ENCODE assay signal across 17 mouse cellular contexts in the genomic region with DNA sequence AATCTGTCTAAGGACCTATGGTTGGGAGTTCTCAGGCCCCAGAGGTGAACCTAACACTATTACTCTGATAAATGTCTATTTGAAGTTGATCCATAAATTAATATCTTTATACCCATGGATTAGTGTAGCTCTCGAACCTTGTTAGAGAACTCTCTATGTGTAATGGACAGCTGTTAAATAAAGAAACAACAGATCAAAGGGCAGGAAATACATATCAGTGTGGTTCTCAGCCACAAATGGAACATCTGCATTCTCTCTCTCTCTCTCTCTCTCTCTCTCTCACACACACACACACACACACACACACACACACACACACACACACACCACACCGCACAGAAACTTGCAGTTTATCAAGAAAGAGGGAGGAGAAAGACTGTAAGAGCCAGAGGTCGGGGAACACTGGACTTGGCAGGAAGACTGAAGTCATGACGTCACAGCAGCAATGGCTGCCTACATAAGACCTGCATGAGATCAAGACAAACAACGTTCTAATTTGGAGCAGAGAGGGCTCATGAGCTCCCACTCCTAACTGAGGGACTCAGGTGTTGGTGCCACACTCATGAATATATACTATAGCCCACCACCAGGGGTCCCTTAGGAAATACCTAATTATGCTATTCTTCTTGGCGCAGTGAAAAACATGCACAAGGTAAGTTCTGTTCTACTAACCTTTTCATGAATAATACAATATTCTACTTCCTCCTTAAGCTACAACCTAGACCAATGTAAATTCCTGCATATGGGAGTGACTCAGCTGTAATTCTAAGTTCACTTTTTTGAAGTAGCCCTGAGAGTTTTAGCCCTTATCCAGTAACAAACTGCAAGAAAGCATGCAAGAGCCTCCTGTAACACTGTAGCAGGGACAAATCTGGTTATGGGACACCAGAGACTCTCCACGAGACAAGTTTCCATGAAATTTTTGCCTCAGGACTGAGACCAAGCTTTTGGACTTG. TPM values are rescaled to one million over a fixed set of nuclear protein-coding genes. Genes with fewer than 3 reads are reported as not detected.
DNase-seq lines count a peak whose midpoint lies in the region; ATAC-seq and TF ChIP-seq lines count a peak whose summit lies in the region.
"Had no signal": no experiment of that assay in that cellular context is flagged by ENCODE, and none has a peak within 500 bp of the region (broad histone marks: within the 10 kb centered on the region; RNA-seq: fewer than 3 reads in every experiment).

No protein-coding gene starts in this region.

- H3K4me1 ChIP-seq in midbrain, postnatal 0 days (ENCODE audit: insufficient read depth, low read length) = no peaks in the 10 kb centered on the region
- H3K4me1 ChIP-seq in midbrain, embryonic 13.5 days (replicated peaks) = no peaks in the 10 kb centered on the region
- no peaks in the 10 kb centered on the region for H3K4me1 ChIP-seq in ES-E14 (ENCODE audit: control insufficient read depth in 2 of 2, insufficient read depth in 2 of 2, low read length in 2 of 2, poor library complexity in 1 of 2)
- H3K4me1 ChIP-seq: embryonic facial prominence, embryonic 12.5 days; liver, embryonic 15.5 days had no signal

- H3K36me3 ChIP-seq in midbrain, postnatal 0 days (ENCODE audit: insufficient read depth, low read length) = no peaks in the 10 kb centered on the region
- H3K36me3 ChIP-seq in midbrain, embryonic 13.5 days = no peaks in the 10 kb centered on the region
- no peaks in the 10 kb centered on the region for H3K36me3 ChIP-seq in ES-E14 (ENCODE audit: control insufficient read depth, insufficient read depth, low read length, poor library complexity, severe bottlenecking)
- H3K36me3 ChIP-seq: embryonic facial prominence, embryonic 12.5 days; liver, embryonic 15.5 days had no signal

- no peak overlapping the region for H3K4me2 ChIP-seq in midbrain, postnatal 0 days (ENCODE audit: low read depth, low read length, poor library complexity, severe bottlenecking)
- H3K4me2 ChIP-seq in midbrain, embryonic 13.5 days (replicated peaks) = no peak overlapping the region
- H3K4me2 ChIP-seq: embryonic facial prominence, embryonic 12.5 days; liver, embryonic 15.5 days had no signal

- no peaks in the 10 kb centered on the region for H3K27me3 ChIP-seq in midbrain, postnatal 0 days (ENCODE audit: insufficient read depth, low read length)
- H3K27me3 ChIP-seq in midbrain, embryonic 13.5 days = no peaks in the 10 kb centered on the region
- H3K27me3 ChIP-seq: embryonic facial prominence, embryonic 12.5 days; liver, embryonic 15.5 days had no signal

- TF ChIP-seq CTCF in midbrain, postnatal 0 days (IDR thresholded peaks at IDR 0.05) = peak; percentile 22; the same call in 1 of the 2 replicates
- TF ChIP-seq CTCF in left cerebral cortex, adult 2 months (IDR thresholded peaks at IDR 0.05) = no peak; the same call in 1 of the 2 replicates

- H3K27ac ChIP-seq in midbrain, postnatal 0 days (ENCODE audit: low read depth, low read length) = no peak overlapping the region
- no peak overlapping the region for H3K27ac ChIP-seq in midbrain, embryonic 13.5 days
- H3K27ac ChIP-seq in ES-E14 (ENCODE audit: insufficient read depth, low read depth, low read length, poor library complexity, severe bottlenecking) = no peak overlapping the region
- no peak overlapping the region for H3K27ac ChIP-seq in left cerebral cortex, adult 2 months
- H3K27ac ChIP-seq: embryonic facial prominence, embryonic 12.5 days; liver, embryonic 15.5 days had no signal

- in situ Hi-C loops in ES-E14 (cut with MboI; ENCODE audit: low sequenced_read_pairs in 2 of 2, unreplicated experiment in 2 of 2) = no loop called here

- H3K9ac ChIP-seq in midbrain, postnatal 0 days (replicated peaks; ENCODE audit: low read length, poor library complexity, severe bottlenecking) = no peak overlapping the region
- no peak overlapping the region for H3K9ac ChIP-seq in midbrain, embryonic 13.5 days (replicated peaks)
- no peak overlapping the region for H3K9ac ChIP-seq in ES-E14 (ENCODE audit: insufficient read depth, low read depth, low read length, poor library complexity, severe bottlenecking)
- H3K9ac ChIP-seq: embryonic facial prominence, embryonic 12.5 days; liver, embryonic 15.5 days had no signal

- no peak for ATAC-seq in midbrain, postnatal 0 days (ENCODE audit: low FRiP score)
- ATAC-seq in midbrain, embryonic 13.5 days = no peak
- ATAC-seq in monocyte, adult 5-6 weeks (replicated peaks; ENCODE audit: insufficient number of reproducible peaks, low FRiP score, low TSS enrichment, poor library complexity, severe bottlenecking) = peak; percentile 47; the same call in 1 of the 2 replicates

- intact Hi-C loops in left cerebral cortex, adult 2 months (cut with DNase I) = no loop called here

- H3K9me3 ChIP-seq in midbrain, postnatal 0 days (ENCODE audit: low read length) = no peaks in the 10 kb centered on the region
- no peaks in the 10 kb centered on the region for H3K9me3 ChIP-seq in midbrain, embryonic 13.5 days
- H3K9me3 ChIP-seq in ES-E14 (ENCODE audit: control insufficient read depth, insufficient read depth, low read depth, low read length) = no peaks in the 10 kb centered on the region
- H3K9me3 ChIP-seq: embryonic facial prominence, embryonic 12.5 days; liver, embryonic 15.5 days had no signal

- H3K4me3 ChIP-seq in midbrain, postnatal 0 days (ENCODE audit: low read depth, low read length) = no peak overlapping the region
- H3K4me3 ChIP-seq in midbrain, embryonic 13.5 days (replicated peaks) = no peak overlapping the region
- H3K4me3 ChIP-seq in ES-E14 (ENCODE audit: insufficient read depth in 1 of 2, low read depth in 1 of 2, low read length in 2 of 2, poor library complexity in 1 of 2, severe bottlenecking in 1 of 2) = no peak overlapping the region
- H3K4me3 ChIP-seq in left cerebral cortex, adult 2 months = no peak overlapping the region
- H3K4me3 ChIP-seq: embryonic facial prominence, embryonic 12.5 days; liver, embryonic 15.5 days had no signal

- WGBS in midbrain, postnatal 0 days = 77% methylated on average over 7 of the region's 7 CpGs
- WGBS in midbrain, embryonic 13.5 days = 76% methylated on average over 6 of the region's 7 CpGs

- no peak for DNase-seq in midbrain, postnatal 0 days (ENCODE audit: low spot score)
- DNase-seq in ES-E14 (ENCODE audit: low read depth, low spot score) (no peak), ZHBTc4 (ENCODE audit: low read depth, low spot score) (peak; percentile 28)
- DNase-seq in cerebellum, adult 18-20 months = no peak
- no peak for DNase-seq in kidney, adult 11 months
- DNase-seq in left cerebral cortex, adult 2 months (ENCODE audit: extremely low spot score in 1 of 2, low spot score in 2 of 2) = no peak
- DNase-seq: adrenal gland, adult 8-10 months; cerebellum, postnatal 25 days; heart, postnatal 36 days; kidney, postnatal 14 days had no signal

TF ChIP-seq in ES-E14, 5 proteins besides CTCF, POLR2A, EP300 and RAD21:
- TF ChIP-seq CHD2 (IDR thresholded peaks at IDR 0.05; ENCODE audit: low read depth, low read length) = no peak
- TF ChIP-seq MAFK (IDR thresholded peaks at IDR 0.05; ENCODE audit: insufficient read depth, low read depth, low read length) = 0 out of 2 replicates have a peak, but pooled peaks have one; percentile 6

RNA-seq across cellular contexts. Expression of gene Rgs7bp, which starts 12.4 kb away (rescaled TPM):
- total RNA-seq in midbrain, postnatal 0 days (2014; rRNA removed) = 13.1 and 16.8 TPM in 2 replicates
- polyA plus RNA-seq in midbrain, postnatal 0 days (2015; fragmentation: Nextera tagmentation; extraction: Ambion mirVana) = 6.9 and 7.2 TPM in 2 replicates
- 2.2 and 2.3 TPM in 2 replicates for polyA plus RNA-seq in midbrain, embryonic 13.5 days (2015; fragmentation: Nextera tagmentation; extraction: Ambion mirVana)
- total RNA-seq in ES-E14 (2012; rRNA removed) = 0.05 and 0.09 TPM in 2 replicates
- total RNA-seq in monocyte, adult 5-6 weeks (2017) = not detected in 3 replicates
- 100 to 1,000 TPM; 166 to 173 TPM for total RNA-seq in left cerebral cortex, adult 2 months (2021)

RNA-seq across cellular contexts. Expression of gene 4933425L06Rik, which starts 14.8 kb away (rescaled TPM):
- total RNA-seq in midbrain, postnatal 0 days (2014; rRNA removed) = not detected in 2 replicates
- polyA plus RNA-seq in midbrain, postnatal 0 days (2015; fragmentation: Nextera tagmentation; extraction: Ambion mirVana) = not detected in 2 replicates
- polyA plus RNA-seq in midbrain, embryonic 13.5 days (2015; fragmentation: Nextera tagmentation; extraction: Ambion mirVana) = not detected in 2 replicates
- not detected in 2 replicates for total RNA-seq in ES-E14 (2012; rRNA removed)
- total RNA-seq in monocyte, adult 5-6 weeks (2017) = not detected in 3 replicates
- total RNA-seq in left cerebral cortex, adult 2 months (2021) = not detected
- total RNA-seq: adrenal gland, adult 8-10 months; heart, adult 8-10 months; heart, postnatal 36 days; layer of hippocampus, postnatal 25 days had no signal
- polyA plus RNA-seq: embryonic facial prominence, embryonic 12.5 days; limb, embryonic 11.5 days; liver, embryonic 15.5 days had no signal

Comparison
In these comparisons a context has a peak if more than half of its experiments do, and no peak if none do; other contexts are left out.
1. RNA of gene Rgs7bp, which starts 12.4 kb away (total RNA-seq): 166 to 173 TPM in left cerebral cortex, adult 2 months and 13.1 to 16.8 TPM in midbrain, postnatal 0 days; 0.05 to 0.09 TPM in ES-E14 and not detected in monocyte, adult 5-6 weeks; every median in the first group is over 10 times any median in the second.